Mouse (Mus musculus) 3T3-L1 (cell line): ENCODE measurements around the gene Resf1.
"Not testable (repeated sequence)": the region's sequence is repeated elsewhere in the genome, so short reads cannot be mapped to it uniquely, and the experiment has no call there.

ENCODE experiments used
- DNase-seq: peaks from one replicate; pipeline ENCODE4 v3.0.0-alpha.2; 2015; ENCODE audit warnings: low read depth, low spot score

Gene Resf1

DNA sequence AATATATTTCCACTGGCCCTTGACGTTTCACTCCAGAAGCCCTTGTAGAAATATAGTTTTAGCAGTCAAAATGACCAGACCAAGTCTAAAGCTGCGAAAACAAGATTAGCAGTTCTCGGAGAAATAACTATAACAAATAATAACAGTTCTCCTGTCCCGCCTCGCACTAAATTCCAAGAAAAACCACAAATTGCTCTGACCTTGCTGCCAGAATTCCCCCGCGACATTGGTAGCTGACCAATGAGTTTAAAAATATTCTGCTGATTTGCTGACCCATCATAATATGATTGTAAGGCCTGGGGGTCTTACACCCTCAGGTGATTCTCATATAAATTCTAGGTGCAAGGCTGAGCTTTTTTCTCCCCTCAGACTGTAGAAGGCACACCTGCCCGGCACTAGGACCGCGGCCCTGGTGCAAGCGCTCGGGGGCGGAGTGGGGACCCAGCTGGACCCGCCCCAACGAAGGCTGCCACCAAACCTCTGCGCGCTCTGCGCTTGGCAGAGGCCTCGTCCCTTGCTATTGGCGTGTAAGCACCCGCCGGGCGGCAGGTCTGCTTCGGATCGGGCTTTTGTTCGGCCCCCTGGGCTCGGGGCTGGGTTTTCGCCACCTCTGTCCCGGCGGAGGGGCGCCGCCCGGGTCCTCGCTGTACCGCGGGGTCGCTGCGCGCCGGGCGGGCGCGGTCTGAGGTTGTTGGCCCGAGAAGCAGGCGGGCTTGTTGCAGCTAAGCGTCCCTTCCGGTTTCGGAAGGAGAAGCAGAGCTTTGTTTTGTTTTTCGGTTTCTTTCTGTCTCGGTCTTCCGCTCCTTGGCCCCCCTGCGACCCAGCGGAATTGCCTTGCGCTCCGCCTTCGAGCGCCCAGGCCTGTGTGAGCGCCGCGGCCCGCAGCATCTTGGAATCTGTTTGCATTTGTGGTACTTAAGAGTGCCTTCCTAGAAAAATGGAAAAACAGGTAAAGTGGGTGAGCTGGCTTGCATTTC is at the start of gene Resf1:
Gene Resf1 (plus strand): TSS at position 459 of the 977 bp plus-strand sequence.
- peak; percentile 90 for DNase-seq

DNA sequence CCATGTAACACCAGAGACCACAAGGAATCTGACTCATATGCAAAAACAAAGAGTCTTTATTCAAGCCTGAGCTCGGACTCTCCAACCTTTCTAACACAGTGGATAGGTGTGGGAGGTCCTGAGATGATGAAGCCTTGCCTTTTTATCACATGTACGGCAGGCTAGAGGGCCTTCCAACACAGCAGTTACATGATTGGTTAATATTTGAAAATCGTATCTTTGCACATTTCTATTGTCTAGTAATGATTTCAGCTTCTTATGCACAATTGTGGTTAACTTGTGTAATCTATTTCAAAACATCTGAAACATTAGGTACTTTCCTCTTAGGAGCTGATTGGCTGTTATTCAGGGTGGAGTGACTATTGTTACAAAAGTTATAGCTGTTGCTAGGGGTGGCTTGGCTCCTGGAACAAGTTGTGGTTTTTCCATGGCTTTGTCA is 48.4 kb upstream of the Resf1 start:
- peak; percentile 99 for DNase-seq

DNA sequence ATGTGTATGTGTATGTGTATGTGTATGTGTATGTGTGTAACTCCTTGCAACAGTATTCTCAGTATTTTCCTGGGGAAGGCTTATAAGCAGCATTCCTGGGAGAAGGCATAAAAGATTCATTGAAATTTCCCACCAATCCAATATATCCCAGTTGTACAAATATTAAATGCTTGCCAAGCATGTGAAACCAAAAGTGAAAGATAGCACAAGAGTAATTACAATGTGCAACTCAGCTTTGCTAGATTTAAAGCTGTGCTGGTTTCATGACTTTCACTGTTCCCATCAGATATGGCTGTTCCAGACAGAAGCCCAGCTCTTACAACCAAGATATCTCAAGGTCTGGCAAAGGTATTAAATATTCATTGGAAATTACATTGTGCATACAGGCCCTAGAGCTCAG is 41.3 kb upstream of the Resf1 start:
- DNase-seq = no peak

DNA sequence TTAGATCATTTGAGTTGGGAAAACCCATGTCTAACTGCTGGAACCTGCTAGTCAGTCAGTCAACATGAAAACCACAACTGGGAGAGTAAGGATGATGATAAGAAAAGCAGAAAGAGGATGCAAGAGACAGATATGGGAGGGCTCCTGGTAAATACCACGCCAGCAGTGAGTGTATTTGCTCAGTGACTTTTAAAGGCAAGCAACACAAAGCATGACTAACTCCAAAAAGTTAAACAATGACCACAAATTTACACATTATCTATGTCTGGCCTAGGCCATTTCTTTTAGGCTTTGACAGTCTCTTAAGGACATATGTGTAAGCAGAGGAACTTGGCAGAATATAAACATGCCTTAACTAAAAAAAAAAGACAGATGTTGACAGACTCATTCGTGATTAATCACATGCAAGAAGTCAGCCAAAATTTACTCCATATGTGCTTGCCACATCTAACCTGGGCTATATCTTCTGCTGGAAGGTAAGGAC is 30.9 kb upstream of the Resf1 start:
- DNase-seq = peak; percentile 92

DNA sequence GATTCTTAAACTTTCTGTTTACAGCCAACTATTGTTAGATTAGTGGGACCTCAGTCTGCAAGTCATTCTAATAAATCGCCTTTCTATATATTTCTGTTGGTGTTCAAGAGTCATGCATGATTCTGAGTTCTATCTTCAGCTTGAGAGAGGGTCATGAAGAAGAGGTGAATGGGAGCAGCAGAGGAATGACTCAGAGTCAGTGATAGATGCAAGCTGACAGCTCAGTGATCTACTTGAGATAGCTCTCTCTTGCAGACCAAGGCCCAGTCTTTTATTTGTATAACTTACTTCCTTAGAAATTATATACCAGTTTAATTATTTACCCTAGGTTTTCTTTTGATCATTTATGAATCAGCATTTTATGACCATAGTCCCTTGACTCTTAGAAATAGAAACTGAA is 30.3 kb upstream of the Resf1 start:
- DNase-seq = no peak

DNA sequence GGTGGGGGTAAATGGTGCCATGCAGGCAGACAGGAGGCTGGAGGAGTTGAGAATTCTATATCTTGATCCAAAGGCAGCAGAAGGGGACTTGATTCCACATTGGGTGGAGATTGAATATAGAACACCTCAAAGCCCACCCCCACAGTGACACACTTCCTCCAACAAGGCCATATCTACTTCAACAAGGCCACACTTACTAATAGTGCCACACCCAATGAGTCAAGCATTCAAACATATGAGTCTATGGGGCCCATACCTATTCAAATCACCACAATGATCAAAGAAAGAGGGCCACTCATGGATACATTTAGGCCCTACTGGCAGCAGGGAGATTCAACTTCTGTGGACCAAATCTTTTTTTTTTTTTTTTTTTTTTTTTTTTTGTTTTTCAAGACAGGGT is 28.7 kb upstream of the Resf1 start:
- DNase-seq = no peak

DNA sequence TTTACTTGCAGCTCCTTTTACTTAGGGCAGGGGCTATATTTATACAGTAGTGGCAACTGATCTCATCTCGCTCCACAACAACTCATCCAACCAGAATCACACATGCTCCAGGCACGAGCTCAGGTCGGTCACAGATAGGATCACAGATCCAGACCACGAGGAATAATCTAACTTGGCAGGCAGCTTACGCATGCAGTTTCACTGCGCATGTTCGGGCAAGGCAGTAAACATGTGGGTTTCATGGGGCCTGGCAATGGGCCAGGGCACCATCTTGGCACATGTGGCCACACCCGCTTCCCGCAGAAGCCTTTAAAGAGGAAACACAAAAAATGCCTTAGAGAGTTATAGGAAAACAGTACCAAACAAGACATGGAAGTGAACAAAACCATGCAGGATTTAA is 21.0 kb upstream of the Resf1 start:
- DNase-seq = not testable (repeated sequence)

DNA sequence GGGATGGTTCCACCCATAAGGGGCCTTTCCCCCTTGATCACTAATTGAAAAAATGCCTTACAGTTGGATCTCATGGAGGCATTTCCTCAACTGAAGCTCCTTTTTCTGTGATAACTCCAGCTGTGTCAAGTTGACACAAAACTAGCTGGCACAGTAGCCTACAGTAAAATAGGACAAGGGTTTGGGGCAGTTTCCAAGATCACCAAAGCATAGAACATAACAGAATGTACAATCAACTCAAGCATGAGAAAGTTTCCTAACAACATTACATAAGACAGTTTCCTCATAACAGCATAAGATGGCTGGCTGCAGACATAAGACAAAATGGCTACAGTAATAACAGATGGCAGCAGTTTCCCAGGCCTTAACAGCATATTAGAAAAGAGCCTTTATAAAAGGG is 6.0 kb upstream of the Resf1 start:
- DNase-seq = not testable (repeated sequence)

DNA sequence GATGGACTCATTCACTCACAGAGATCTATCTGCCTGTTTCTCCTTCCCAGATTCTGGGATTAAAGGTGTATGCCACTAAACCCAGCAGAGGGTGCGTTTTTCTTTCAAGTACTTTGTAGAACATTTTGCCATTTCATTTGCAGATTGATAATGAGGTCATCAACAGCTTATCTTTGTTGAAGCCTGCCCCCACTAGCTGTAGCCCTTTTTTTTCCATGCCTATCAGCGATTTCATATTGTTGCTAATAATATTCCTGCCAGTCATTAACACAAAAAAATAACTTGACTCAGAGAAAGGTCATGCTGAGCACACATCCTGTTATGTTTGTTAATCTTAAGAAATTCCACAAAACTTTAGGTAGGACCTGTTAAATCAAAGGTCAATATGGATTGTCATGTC is 2.1 kb upstream of the Resf1 start:
- DNase-seq = no peak

DNA sequence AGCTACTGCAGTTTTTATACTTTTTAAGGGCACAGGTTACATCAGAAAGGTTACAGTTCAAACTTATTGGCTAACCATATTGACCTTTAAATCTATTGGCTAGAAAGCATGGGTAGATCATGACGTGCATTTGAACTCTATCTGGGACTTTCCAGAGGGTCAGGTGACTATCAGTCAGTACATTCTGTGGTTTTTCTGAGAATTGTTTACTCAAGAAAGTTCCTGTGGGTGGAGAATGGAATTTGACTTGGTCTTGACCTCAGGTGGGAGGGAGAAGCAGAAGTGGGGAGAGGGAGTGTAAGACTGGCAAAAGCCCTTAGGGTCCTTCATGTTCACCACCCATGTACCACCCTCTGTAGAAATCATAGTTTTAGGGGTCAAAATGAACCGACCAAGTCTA is 1.4 kb upstream of the Resf1 start:
- peak; percentile 73 for DNase-seq

DNA sequence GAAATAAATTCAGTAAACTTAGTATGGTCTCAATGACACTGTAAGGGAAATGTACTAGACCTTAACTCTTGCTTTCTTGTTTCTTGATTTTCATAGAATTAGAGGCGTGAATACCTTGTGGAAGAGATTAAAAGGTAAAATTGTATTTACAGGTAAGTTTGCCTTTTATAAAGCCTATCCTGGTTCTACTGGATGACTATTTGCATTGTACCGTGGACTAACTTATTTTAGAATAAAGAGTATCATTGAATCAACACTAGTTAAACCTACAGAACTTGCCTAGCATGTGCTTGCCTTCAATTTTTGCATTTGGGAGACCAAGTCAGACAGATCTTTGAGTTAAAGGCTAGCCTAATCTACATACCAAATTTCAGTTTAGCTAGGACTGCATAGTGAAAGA is 1.0 kb downstream of the Resf1 start:
- no peak for DNase-seq

DNA sequence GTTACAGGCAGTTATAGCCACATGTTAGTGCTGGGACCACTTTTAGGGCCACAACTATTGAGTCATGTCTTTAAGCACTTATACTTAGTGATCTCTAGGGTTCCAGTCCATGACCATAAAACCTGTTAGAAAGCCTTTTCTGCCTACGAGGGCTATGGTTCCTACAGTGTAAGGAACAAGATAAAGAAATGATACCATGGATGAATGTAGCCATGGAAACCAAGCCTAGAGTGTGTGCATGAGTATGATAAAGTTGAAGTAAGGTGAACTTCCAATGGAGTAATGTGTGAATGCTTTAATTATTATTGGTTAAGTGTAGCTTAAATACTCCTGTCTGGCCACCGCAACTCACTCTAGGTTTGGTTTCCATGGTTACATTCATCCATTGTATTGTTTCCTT is 1.8 kb downstream of the Resf1 start:
- DNase-seq = no peak

DNA sequence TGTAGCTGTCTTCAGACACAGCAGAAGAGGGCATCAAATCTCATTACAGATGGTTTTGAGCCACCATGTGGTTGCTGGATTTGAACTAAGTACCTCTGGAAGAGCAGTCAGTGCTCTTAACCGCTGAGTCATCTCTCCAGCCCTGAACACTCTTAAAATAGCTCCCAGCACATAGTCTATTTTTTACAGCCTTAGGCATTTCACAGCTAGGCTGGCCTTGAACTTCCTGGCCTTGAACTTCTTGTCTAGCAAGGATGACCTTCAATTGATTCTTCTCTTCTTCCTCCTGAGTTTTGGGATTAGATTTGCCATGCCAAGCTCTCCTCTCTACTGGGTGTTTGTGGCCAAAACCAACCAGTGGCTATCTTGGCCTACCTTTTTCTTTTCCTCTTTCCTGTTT is 2.6 kb downstream of the Resf1 start:
- DNase-seq = peak; percentile 35

DNA sequence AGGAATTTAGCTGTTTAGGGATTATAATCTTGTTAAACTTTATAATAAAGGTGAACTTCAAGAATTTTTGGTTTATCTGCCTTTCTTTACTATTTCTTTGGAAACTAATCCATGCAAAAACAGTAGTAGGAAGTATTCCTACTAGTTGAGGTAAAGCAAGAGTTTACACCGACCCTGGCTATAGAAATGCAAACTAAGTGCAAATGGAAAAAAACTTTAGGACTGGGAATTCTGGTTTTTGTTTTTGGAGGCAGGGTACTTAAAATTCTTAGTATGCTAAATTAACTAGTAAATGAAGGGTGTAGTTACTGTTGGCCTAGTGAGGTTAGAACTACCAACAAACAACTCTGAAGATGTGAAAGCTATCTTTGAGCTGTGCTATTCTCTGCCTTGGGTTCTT is 3.0 kb downstream of the Resf1 start:
- DNase-seq = no peak

DNA sequence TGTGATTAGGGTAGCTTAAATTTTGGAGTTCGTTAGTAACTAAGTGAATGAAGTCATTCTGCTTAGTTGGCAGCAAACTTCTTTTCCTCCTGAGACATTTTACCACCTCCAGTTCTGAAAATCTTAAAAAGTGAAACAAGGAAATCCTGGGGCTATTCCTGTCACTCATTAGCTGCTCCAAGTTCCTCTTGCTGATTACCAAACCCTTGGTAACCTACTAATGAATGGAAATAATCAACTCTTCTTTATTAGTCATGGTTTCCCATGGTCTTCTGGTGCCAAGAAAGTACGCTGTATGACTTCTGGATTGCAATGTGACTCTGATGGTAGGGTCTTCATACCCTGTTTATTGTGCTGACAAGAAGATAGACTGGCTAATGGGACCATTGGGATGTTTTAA is 5.7 kb downstream of the Resf1 start:
- DNase-seq = no peak

DNA sequence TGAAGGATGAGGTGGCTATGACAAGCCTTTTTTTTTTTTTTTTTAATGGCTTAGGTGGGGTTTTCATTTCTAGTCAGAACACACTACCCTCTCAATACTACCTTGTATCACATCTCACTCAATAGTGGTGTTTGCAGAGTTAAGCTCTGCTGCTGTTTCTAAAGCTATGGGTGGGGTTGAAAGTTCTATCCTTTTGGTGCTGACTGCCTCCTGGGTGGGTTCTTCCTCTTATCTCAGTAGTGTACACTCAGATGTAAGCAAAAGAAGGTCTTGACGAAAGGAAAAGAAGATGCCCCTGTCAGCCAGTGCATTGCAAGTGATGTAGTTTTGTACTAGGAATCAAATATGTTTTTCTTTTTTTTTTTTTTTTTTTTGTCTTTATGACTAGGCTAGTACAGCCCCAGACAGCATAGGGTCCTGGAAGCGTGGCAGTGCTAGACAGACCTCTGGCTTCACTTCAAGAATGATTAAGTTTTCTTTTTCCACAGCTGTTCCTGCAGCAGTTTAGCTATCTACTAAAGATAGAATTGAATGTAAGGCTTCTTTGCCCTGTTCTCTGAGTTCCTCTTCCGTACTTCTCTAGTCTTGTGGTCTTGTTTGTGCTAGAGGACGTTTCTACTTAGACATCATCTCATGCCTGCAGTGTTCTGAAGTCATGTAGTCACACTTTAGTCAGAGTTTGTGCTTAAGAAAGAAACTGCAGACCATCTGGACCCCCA is 14.5 kb downstream of the Resf1 start:
- DNase-seq = no peak

DNA sequence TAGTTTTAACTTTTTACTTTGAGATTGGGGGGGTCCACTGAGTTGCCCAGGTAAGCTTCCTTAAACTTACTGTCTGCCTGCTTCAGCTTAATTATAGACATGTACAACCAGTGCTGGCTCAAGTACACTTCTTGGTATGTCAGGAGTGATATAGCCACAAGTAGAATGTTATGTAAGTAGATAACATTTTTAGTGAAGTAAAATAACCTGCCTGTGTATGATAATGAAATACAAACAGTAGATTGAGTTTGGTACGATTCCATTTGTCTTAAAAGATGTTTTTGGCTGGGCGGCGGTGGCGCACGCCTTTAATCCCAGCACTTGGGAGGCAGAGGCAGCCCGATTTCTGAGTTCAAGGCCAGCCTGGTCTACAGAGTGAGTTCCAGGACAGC is 15.0 kb downstream of the Resf1 start:
- DNase-seq = no peak

DNA sequence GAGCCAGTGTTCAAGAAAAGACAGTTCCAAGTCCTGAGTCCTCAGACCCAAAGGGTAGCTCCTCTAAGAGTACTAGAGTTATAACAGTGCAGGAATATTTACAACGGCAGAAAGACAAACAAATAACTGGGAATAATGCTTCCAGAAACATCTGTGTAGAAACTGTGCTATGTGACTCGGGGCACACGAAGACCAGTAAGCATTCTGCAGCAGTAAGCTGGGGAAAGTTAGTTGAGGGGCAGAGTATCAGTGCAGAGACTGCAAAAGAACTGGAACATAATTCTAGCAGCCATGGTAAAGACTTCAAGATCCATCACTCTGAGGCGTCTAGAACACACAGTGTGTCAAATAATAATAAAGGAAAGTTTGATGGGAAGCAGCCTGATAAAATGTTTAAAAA is 19.9 kb downstream of the Resf1 start:
- DNase-seq = no peak

DNA sequence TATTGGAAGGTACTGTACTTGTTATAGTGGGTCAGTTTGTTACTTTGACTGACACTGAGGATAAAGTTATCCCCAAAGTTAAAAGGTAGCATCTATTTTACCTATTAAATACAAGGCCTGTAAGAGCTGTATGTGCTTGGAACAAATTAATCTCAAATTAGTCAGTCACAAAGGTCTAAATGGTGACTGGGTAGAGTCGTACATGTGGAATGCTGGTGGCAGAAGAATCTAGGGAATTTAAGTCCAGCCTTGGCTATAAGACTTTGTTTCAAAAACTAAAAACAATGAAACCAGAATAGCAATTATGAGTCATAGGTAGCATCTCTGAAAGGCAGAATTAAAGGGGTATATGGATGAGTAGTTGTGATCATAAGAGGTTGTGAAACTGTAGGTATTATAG is 21.1 kb downstream of the Resf1 start:
- peak; percentile 65 for DNase-seq

DNA sequence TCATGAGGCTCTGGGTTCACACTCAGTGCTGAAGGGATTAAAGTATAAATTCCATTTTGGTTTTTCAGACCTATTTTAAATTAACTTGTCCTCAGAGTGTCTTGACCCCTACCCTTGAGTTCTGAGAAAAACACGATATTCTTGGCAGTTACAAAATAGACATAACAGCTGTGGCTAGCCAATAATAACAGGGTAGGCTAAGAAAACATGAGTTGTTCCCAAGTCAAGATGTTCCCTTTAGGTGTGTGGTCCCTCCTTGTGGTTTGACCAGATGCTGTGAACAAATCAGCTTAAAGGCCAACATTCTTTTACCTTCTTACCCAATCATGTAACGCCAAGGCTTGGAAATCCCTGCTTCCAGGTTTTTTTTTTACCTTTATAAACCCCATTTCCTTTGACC is 23.8 kb downstream of the Resf1 start:
- peak; percentile 49 for DNase-seq

DNA sequence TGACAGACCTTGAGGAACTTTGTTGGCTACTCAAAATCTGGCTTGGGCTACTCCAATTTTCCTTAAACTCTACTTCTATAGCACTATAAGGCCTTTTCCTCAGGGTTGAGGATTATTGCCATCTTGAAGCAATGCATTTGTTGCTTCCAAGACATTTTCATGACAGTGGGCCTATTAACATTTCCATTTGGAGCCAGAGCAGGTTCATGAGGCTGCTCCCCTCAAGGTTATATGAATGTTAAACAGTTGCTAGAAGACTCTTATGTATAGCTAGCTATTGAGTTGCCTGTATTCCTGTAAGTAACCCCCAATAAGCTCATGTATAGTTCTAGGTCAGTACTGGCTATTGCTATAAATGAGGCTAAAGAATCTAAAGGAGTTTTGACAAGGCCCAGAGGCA is 28.8 kb downstream of the Resf1 start:
- no peak for DNase-seq

DNA sequence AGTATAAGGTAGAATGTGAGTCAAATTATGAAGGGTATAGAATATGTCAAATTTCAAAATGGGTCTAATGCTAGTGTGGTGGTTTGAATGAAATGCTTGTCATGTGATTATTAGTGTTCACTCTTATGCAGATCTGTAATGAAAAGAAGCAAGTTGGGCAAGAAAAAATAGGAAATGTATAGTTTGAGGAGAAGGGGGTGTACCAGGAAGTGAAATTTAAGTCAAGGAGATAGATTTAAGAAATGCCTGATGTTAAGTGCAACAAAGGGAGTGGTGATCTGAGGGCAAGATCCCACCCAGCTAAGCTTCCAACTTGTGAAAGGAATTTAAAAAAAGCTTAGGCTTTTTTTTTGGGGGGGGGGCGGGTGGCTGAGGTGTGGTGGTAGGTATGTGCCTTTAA is 29.4 kb downstream of the Resf1 start:
- DNase-seq = no peak

DNA sequence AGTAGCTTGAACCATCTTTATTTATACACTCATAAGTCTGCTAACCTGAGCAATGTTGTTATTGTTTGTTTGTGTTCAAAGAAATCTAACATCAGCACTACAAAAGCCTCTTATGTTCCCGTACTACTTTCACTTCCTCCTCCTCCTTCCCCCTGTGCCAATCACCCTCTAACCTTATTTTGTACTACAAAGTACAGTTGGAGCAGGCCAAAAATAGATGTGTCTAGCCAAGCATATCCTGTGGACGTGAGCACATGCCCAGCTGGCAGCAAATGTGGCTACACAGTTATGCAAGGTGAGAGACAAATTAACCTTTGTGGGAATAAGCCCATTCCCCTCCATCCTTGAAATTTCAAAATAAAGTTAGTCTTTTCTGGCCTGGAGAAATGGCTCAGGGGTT is 34.6 kb downstream of the Resf1 start:
- peak; percentile 25 for DNase-seq
